Mouse (Mus musculus) C2C12 (cell line): ENCODE data around the gene Sacm1l. TPM values are rescaled to one million over a fixed set of nuclear protein-coding genes. Genes with fewer than 3 reads are reported as not detected.

Experiments used
- H3K27me3 ChIP-seq: one replicate; pipeline ENCODE4 v1.6.1; 2011; ENCODE audit not compliant: control insufficient read depth, insufficient read depth, insufficient read length
- H3K36me3 ChIP-seq: one replicate; pipeline ENCODE4 v1.6.1; 2011; ENCODE audit not compliant: control insufficient read depth, insufficient read depth
- H3K4me3 ChIP-seq: one replicate; pipeline ENCODE4 v1.5.1; 2011; ENCODE audit warnings: mild to moderate bottlenecking, control low read depth; ENCODE audit not compliant: poor library complexity, insufficient read depth, severe bottlenecking
- H3K79me2 ChIP-seq: one replicate; pipeline ENCODE4 v1.6.1; 2011; ENCODE audit not compliant: control insufficient read depth, insufficient read depth
- H3K79me3 ChIP-seq: one replicate; pipeline ENCODE4 v1.6.1; 2011; ENCODE audit warnings: low read depth, control low read depth
- H3ac ChIP-seq: one replicate; pipeline ENCODE3; 2011; ENCODE audit warnings: low read depth; ENCODE audit not compliant: control insufficient read depth, insufficient read length
- CEBPB ChIP-seq: IDR thresholded peaks from one replicate; pipeline ENCODE4 v1.6.1; 2011; ENCODE audit warnings: low read depth, mild to moderate bottlenecking, control low read depth, moderate library complexity
- CTCF ChIP-seq: IDR thresholded peaks from one replicate; pipeline ENCODE4 v1.5.1; 2011; ENCODE audit not compliant: control insufficient read depth, insufficient read depth, insufficient read length
- FOSL1 ChIP-seq: IDR thresholded peaks from one replicate; pipeline ENCODE4 v1.8.0; 2011; ENCODE audit warnings: mild to moderate bottlenecking, low read length; ENCODE audit not compliant: poor library complexity, insufficient read depth, severe bottlenecking
- MAX ChIP-seq: IDR thresholded peaks from one replicate; pipeline ENCODE4 v1.6.1; 2011; ENCODE audit warnings: mild to moderate bottlenecking, control low read depth
- MYOD1 ChIP-seq: IDR thresholded peaks from one replicate; pipeline ENCODE4 v1.6.1; 2011; ENCODE audit warnings: low read depth; ENCODE audit not compliant: control insufficient read depth, insufficient read length
- MYOG ChIP-seq: IDR thresholded peaks from one replicate; pipeline ENCODE4 v1.6.1; 2011; ENCODE audit not compliant: control insufficient read depth, insufficient read length; ENCODE audit errors: extremely low read depth
- USF1 ChIP-seq: IDR thresholded peaks from one replicate; pipeline ENCODE4 v1.6.1; 2011; ENCODE audit warnings: low read depth, mild to moderate bottlenecking, control low read depth, moderate library complexity
- polyA plus RNA-seq: library from polyadenylated mRNA; unstranded; fragments of >200 nt; fragmentation: generic; extraction: Trizol; gene quantifications from one replicate; pipeline ENCODE4 v1.2.1, GENCODE M21; 2012; ENCODE audit warnings: missing spikeins

The Sacm1l gene
- polyA plus RNA-seq, 1 experiment = 9.1 TPM

- H3K79me3 ChIP-seq = peaks cover 26% of the 10 kb centered on the region
- H3K36me3 ChIP-seq = no peaks in the 10 kb centered on the region
- no peaks in the 10 kb centered on the region for H3K27me3 ChIP-seq
- H3ac ChIP-seq = peak overlapping the region; percentile 56
- peak overlapping the region; percentile 33 for H3K4me3 ChIP-seq
- H3K79me2 ChIP-seq = peaks cover 43% of the 10 kb centered on the region
- TF ChIP-seq MAX (no peak), USF1 (no peak), CEBPB (no peak), FOSL1 (no peak), MYOD1 (no peak), CTCF (no peak), MYOG (no peak)
Measured at GRCm38 (mm10) chr9:123528926-123529295, 648 bp upstream of the Sacm1l start.

- H3K79me3 ChIP-seq = peaks cover 31% of the 10 kb centered on the region
- H3K36me3 ChIP-seq = no peaks in the 10 kb centered on the region
- peak overlapping the region; percentile 64 for H3K4me3 ChIP-seq
- TF ChIP-seq CEBPB (no peak), FOSL1 (no peak), MYOG (no peak), MYOD1 (no peak), CTCF (no peak), MAX (no peak)
- no peaks in the 10 kb centered on the region for H3K27me3 ChIP-seq
- peaks cover 56% of the 10 kb centered on the region for H3K79me2 ChIP-seq
- peak overlapping the region; percentile 83 for H3ac ChIP-seq
Measured at GRCm38 (mm10) chr9:123530158-123530475, 558 bp downstream of the Sacm1l start.

- H3K79me2 ChIP-seq = peaks cover 61% of the 10 kb centered on the region
- no peak for TF ChIP-seq MYOG
- TF ChIP-seq USF1 = peak; percentile 74
- peak overlapping the region; percentile 30 for H3ac ChIP-seq
- no peaks in the 10 kb centered on the region for H3K36me3 ChIP-seq
- H3K27me3 ChIP-seq = no peaks in the 10 kb centered on the region
- H3K4me3 ChIP-seq = peak overlapping the region; percentile 64
- H3K79me3 ChIP-seq = peaks cover 32% of the 10 kb centered on the region
Measured at GRCm38 (mm10) chr9:123530566-123531130, 1.1 kb downstream of the Sacm1l start.

- TF ChIP-seq MYOD1 = no peak
- no peak for TF ChIP-seq CEBPB
- no peak for TF ChIP-seq MYOG
- no peak for TF ChIP-seq FOSL1
- TF ChIP-seq MAX = no peak
- no peak for TF ChIP-seq CTCF
- no peak for TF ChIP-seq USF1
- no peaks in the 10 kb centered on the region for H3K36me3 ChIP-seq
- no peak overlapping the region for H3K4me3 ChIP-seq
- no peaks in the 10 kb centered on the region for H3K27me3 ChIP-seq
- peaks cover 66% of the 10 kb centered on the region for H3K79me2 ChIP-seq
- H3ac ChIP-seq = no peak overlapping the region
- peaks cover 35% of the 10 kb centered on the region for H3K79me3 ChIP-seq
Measured at GRCm38 (mm10) chr9:123531234-123531633, 1.7 kb downstream of the Sacm1l start.

- no peak overlapping the region for H3ac ChIP-seq
Measured at GRCm38 (mm10) chr9:123536613-123537012, 7.1 kb downstream of the Sacm1l start.

GRCm38 (mm10) chr9:123538189-123538588 lies 8.6 kb downstream of the Sacm1l start:
- TF ChIP-seq CTCF = no peak
- TF ChIP-seq CEBPB = no peak
- no peak for TF ChIP-seq USF1
- TF ChIP-seq FOSL1 = no peak
- TF ChIP-seq MYOG = no peak
- TF ChIP-seq MYOD1 = no peak
- no peak for TF ChIP-seq MAX
- Histone ChIP-seq H3K79me3 (peaks cover 17% of the 10 kb centered on the region), H3K79me2 (peaks cover 82% of the 10 kb centered on the region)

More at GRCm38 (mm10) chr9:123536613-123537012, 7.1 kb downstream of the Sacm1l start:
- Histone ChIP-seq H3K79me2 (peaks cover 91% of the 10 kb centered on the region), H3K79me3 (peaks cover 30% of the 10 kb centered on the region), H3K27me3 (no peaks in the 10 kb centered on the region), H3K4me3 (no peak overlapping the region), H3K36me3 (no peaks in the 10 kb centered on the region)
- no peak for TF ChIP-seq USF1
- no peak for TF ChIP-seq CEBPB
- no peak for TF ChIP-seq MYOD1
- no peak for TF ChIP-seq MAX

More at GRCm38 (mm10) chr9:123538189-123538588, 8.6 kb downstream of the Sacm1l start:
- no peak overlapping the region for H3ac ChIP-seq
- no peak overlapping the region for H3K4me3 ChIP-seq
- no peaks in the 10 kb centered on the region for H3K27me3 ChIP-seq
- peaks cover under 1% of the 10 kb centered on the region for H3K36me3 ChIP-seq
